Mouse (Mus musculus) heart, embryonic 13.5 days (tissue): ENCODE measurements at regions not wholly inside any gene's neighbourhood (a gene's known extent, or its start where the extent isn't known, plus 50 kb on each side); places are given as distances from the start of the nearest gene placed in this dataset.
A peak's percentile ranks its signal among the peaks of the same experiment; 100 is the strongest.

Source experiments
- ATAC-seq: fragments of 200-750 bp; cut with Nextera tagmentation; 2 replicates; pipeline ENCODE4 v1.8.0; 2017; ENCODE audit warnings: moderate TSS enrichment; ENCODE audit not compliant: insufficient number of reproducible peaks, low FRiP score, low TSS enrichment; ENCODE audit errors: extremely low read depth
- H3K27ac ChIP-seq: fragments of 300-500 bp; sonication (generic); replicated peaks from 2 replicates; pipeline ENCODE4 v1.5.1; 2015; ENCODE audit warnings: moderate library complexity, mild to moderate bottlenecking, inconsistent platforms
- H3K27me3 ChIP-seq: fragments of 300-500 bp; sonication (generic); replicated peaks from 2 replicates; pipeline ENCODE4 v1.6.1; 2015; ENCODE audit warnings: mild to moderate bottlenecking, inconsistent platforms
- H3K36me3 ChIP-seq: fragments of 300-500 bp; sonication (generic); 2 replicates; pipeline ENCODE4 v1.6.1; 2015; ENCODE audit warnings: mild to moderate bottlenecking, inconsistent platforms
- H3K4me1 ChIP-seq: fragments of 300-500 bp; sonication (generic); 2 replicates; pipeline ENCODE4 v1.6.1; 2015; ENCODE audit warnings: inconsistent platforms
- H3K4me2 ChIP-seq: fragments of 300-500 bp; sonication (generic); 2 replicates; pipeline ENCODE4 v1.6.1; 2015; ENCODE audit warnings: inconsistent platforms, mild to moderate bottlenecking, moderate library complexity
- H3K4me3 ChIP-seq: fragments of 300-500 bp; sonication (generic); 2 replicates; pipeline ENCODE4 v1.5.1; 2015; ENCODE audit warnings: moderate library complexity, mild to moderate bottlenecking, inconsistent platforms
- H3K9ac ChIP-seq: fragments of 300-500 bp; sonication (generic); 2 replicates; pipeline ENCODE4 v1.6.1; 2015; ENCODE audit warnings: inconsistent platforms, mild to moderate bottlenecking, moderate library complexity
- H3K9me3 ChIP-seq: fragments of 300-500 bp; sonication (generic); 2 replicates; pipeline ENCODE4 v1.6.1; 2016; ENCODE audit warnings: inconsistent platforms
- WGBS: fragments of 180-500 bp; shearing (Covaris S2); methylation state at CpG from one replicate; pipeline ENCODE4 v1.1.7; 2015; ENCODE audit warnings: mixed read lengths; 5-methylcytosine and 5-hydroxymethylcytosine counted together

DNA sequence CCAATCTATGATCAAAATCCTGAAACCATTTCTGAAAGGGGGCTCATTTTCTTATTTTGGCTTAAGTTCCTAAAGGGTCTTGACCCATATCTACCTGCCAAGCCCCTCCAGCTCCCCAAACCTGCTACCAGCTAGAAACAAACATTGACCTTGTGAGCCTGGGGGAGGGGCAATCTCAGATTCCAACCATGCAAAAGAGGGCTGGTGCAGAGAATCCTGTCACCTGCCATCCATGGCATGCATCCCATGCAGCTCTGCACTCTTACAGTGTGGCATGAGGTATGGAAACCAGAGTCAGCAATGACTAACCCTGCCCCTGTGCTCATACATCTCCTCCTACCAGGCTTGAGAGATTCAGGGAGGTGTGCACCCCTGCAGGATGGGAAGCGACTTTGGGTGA lies 90.3 kb upstream of the Kdm8 start:
- no peaks in the 10 kb centered on the region for H3K4me1 ChIP-seq
- H3K9ac ChIP-seq: no peak overlapping the region
- H3K9me3 ChIP-seq: no peaks in the 10 kb centered on the region
- 79% methylated on average over 1 of the region's 1 CpGs for WGBS
- H3K27me3 ChIP-seq: no peaks in the 10 kb centered on the region
- ATAC-seq: no peak
- H3K4me2 ChIP-seq: no peak overlapping the region
- no peaks in the 10 kb centered on the region for H3K36me3 ChIP-seq
- H3K4me3 ChIP-seq: no peak overlapping the region
- H3K27ac ChIP-seq: no peak overlapping the region

DNA sequence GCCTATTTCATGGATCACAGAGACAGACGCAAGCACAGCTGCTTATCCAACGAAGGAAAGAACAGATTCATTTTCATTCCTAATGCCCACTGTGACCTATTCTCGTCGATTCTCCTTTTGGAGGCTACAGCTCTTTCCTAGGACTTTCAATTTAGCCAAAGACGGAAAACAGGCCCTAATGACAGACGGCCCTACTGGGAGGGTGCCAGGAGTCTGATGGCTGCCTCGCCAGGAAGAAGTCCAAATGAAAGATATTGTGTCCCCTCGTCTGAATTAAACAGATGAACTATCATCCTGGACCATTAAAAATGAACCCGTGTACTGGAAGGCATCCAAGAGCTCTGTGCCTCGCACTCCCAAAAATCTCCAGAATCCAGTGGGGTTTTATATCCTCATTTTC lies 89.5 kb upstream of the Kdm8 start:
- no peaks in the 10 kb centered on the region for H3K4me1 ChIP-seq
- no peak for ATAC-seq
- no peaks in the 10 kb centered on the region for H3K27me3 ChIP-seq
- no peaks in the 10 kb centered on the region for H3K9me3 ChIP-seq
- no peak overlapping the region for H3K4me2 ChIP-seq
- no peak overlapping the region for H3K27ac ChIP-seq
- no peak overlapping the region for H3K9ac ChIP-seq
- 57% methylated on average over 10 of the region's 10 CpGs for WGBS
- no peaks in the 10 kb centered on the region for H3K36me3 ChIP-seq
- H3K4me3 ChIP-seq: no peak overlapping the region

GRCm38 (mm10) chr7:125358016-125358415 lies 86.5 kb upstream of the Kdm8 start:
- H3K9ac ChIP-seq: no peak overlapping the region
- H3K27me3 ChIP-seq: no peaks in the 10 kb centered on the region
- no peaks in the 10 kb centered on the region for H3K4me1 ChIP-seq
- H3K36me3 ChIP-seq: no peaks in the 10 kb centered on the region
- no peak for ATAC-seq
- H3K9me3 ChIP-seq: no peaks in the 10 kb centered on the region
- no peak overlapping the region for H3K4me2 ChIP-seq
- H3K4me3 ChIP-seq: no peak overlapping the region
- WGBS: 77% methylated on average over 4 of the region's 4 CpGs
- H3K27ac ChIP-seq: no peak overlapping the region

DNA sequence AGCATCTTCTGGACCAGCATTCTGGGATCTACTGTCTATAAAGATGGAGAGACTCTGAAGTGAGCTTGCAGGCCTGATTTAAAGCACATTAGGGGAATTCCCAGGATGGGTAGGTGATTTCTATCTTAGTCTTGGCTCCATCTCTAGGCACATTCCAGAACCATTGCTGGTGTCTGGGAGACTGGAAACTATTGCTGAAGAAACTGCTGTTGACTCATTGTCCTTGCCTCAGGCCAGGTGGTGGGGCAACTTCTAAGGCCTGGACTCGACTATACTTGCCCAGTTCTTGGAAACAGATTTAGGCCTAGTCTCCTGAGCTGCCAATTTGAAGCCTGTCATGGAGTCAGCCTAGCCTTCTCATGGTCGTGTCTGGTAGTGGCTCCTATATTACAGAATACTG lies 61.5 kb upstream of the Kdm8 start:
- Histone ChIP-seq H3K9me3 (no peaks in the 10 kb centered on the region), H3K4me1 (no peaks in the 10 kb centered on the region), H3K9ac (no peak overlapping the region), H3K4me2 (no peak overlapping the region), H3K4me3 (no peak overlapping the region), H3K36me3 (no peaks in the 10 kb centered on the region), H3K27ac (no peak overlapping the region), H3K27me3 (peaks cover 4% of the 10 kb centered on the region; the same call in 1 of the 2 replicates)
- ATAC-seq: no peak
- 53% methylated on average over 2 of the region's 2 CpGs for WGBS

DNA sequence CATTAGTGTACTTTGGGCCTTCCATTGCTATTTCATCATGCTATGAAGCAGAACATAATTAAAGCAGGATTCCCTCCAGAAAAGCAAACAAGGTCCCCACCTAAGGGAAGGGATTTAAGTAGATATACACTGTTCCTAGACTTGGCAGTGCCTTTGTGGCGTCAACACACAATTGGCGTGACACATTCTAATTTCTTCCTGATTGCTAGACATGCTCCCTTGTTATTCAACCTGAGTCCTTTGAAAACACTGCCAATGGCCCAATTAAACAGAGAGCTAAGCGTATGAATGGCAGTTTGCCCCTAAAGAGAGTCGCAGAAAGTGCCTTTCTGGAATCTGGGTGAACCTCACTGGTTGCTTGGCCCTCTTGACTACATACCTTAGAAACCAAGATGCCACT lies 60.3 kb upstream of the Kdm8 start:
- H3K4me2 ChIP-seq: no peak overlapping the region
- H3K9ac ChIP-seq: no peak overlapping the region
- ATAC-seq: no peak
- no peak overlapping the region for H3K27ac ChIP-seq
- H3K9me3 ChIP-seq: no peaks in the 10 kb centered on the region
- WGBS: 77% methylated on average over 4 of the region's 4 CpGs
- no peak overlapping the region for H3K4me3 ChIP-seq
- H3K36me3 ChIP-seq: no peaks in the 10 kb centered on the region
- H3K4me1 ChIP-seq: no peaks in the 10 kb centered on the region
- H3K27me3 ChIP-seq: peaks cover 4% of the 10 kb centered on the region; the same call in 1 of the 2 replicates

DNA sequence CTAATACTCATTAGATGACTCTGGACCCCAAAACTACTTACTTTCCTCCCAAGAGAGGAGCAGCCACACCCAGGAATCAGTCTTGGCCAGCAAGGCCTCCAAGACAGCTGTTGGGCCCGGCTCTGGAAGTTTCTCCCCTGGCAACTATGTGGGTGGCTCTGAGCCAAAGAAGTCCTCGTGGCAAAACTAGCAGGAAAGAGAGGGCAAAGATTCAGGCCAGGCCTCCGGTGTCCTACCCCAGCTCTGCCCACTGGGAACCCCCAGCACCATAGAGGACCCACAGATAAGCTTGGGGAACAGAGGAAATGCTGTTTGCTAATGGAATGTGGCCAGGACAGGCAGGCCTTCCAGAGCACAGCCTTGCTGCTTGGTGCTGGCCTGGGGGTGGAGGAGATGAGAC lies 51.9 kb upstream of the Kdm8 start:
- 28% methylated on average over 3 of the region's 3 CpGs for WGBS
- no peaks in the 10 kb centered on the region for H3K36me3 ChIP-seq
- no peak overlapping the region for H3K4me3 ChIP-seq
- peaks cover 10% of the 10 kb centered on the region; the same call in 1 of the 2 replicates for H3K27me3 ChIP-seq
- peak overlapping the region; percentile 86 for H3K4me2 ChIP-seq
- H3K27ac ChIP-seq: no peak overlapping the region
- peaks cover 9% of the 10 kb centered on the region for H3K4me1 ChIP-seq
- 0 out of 2 replicates have a peak overlapping the region, but pooled peaks have one; percentile 81 for H3K9ac ChIP-seq
- H3K9me3 ChIP-seq: no peaks in the 10 kb centered on the region
- ATAC-seq: no peak

- Histone ChIP-seq H3K9me3 (no peaks in the 10 kb centered on the region), H3K4me1 (peaks cover 9% of the 10 kb centered on the region), H3K4me2 (peak overlapping the region; percentile 86), H3K4me3 (peak overlapping the region; percentile 53), H3K9ac (peak overlapping the region; percentile 81), H3K27me3 (peaks cover 10% of the 10 kb centered on the region; the same call in 1 of the 2 replicates), H3K27ac (no peak overlapping the region; the same call in 1 of the 2 replicates), H3K36me3 (no peaks in the 10 kb centered on the region)
- 1% methylated on average over 16 of the region's 16 CpGs for WGBS
- ATAC-seq: no peak
Measured at GRCm38 (mm10) chr7:125393228-125393627, 51.2 kb upstream of the Kdm8 start.

- under 1% methylated on average over 33 of the region's 33 CpGs for whole genome bisulfite sequencing
- peak; percentile 42; the same call in 1 of the 2 replicates for ATAC-seq
- Histone ChIP-seq H3K36me3 (no peaks in the 10 kb centered on the region), H3K27ac (peak overlapping the region; percentile 36; the same call in 1 of the 2 replicates), H3K9me3 (no peaks in the 10 kb centered on the region), H3K4me2 (peak overlapping the region; percentile 86), H3K27me3 (peaks cover 10% of the 10 kb centered on the region; the same call in 1 of the 2 replicates), H3K4me3 (peak overlapping the region; percentile 53), H3K9ac (peak overlapping the region; percentile 81), H3K4me1 (peaks cover 9% of the 10 kb centered on the region)
Measured at GRCm38 (mm10) chr7:125393654-125394346, 50.7 kb upstream of the Kdm8 start.
